Mouse (Mus musculus) cerebellum, postnatal 25 days (tissue): ENCODE data around the gene Prg3.
A peak's percentile ranks its signal among the peaks of the same experiment; 100 is the strongest.

ENCODE experiments used
- DNase-seq, 2 experiments: peaks; one replicate each; pipeline ENCODE4 v3.0.0; 2021; ENCODE audit warnings: mixed read lengths in 2 of 2

Gene Prg3

GRCm38 (mm10) chr2:84987930-84988329 is at the start of gene Prg3:
Prg3 (plus strand) TSS chr2:84988215.
- no peak for DNase-seq

DNA sequence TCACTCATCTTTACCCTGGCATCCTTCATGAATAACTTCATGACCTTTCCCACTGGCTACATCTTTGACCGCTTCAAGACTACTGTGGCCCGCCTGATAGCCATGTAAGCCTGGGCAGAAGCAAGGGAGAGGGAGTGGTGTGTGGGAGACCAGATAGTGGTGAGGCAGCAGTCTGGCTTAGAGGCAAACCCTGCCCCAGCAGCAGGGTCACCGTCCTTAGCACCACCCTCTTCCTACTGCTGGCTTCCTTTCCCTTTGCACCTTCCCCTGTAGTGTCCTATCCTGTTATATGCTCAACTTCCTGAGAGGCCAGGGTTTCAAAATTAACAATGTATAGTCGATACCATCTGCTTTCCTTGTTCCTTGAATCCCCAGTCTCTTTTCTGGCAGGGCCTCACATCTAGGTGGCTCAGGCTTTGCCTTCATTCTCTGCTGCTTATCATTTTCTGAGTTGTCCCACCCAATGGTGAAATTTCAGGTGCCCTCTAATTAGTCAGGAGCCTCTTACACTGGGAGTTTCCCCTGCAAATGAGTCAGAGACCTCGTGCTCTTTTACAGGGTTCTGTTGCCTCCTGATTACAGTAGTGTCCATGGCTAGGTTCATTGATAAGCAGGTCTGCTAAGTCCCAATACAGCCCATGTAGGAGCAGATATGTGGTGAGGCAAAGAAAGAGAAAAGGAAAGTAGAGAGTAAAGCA is 49.6 kb upstream of the Prg3 start:
- no peak for DNase-seq

DNA sequence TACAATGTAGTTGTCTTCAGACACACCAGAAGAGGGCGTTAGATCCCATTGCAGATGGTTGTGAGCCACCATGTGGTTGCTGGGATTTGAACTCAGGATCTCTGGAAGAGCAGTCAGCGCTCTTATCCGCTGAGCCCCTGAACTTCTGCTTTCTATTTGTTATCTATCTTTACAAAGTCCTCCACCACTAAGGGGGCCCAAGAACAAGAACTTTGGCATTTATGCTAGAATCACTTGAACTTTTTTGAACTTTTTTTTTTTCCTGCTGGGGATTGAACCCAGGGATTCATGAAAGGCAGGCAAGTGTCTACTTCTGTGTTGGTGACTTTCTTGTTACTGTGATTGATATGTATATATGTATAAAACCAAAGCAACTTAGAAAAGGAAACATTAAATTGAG is 48.7 kb upstream of the Prg3 start:
- no peak for DNase-seq

GRCm38 (mm10) chr2:84939711-84940110 is 48.3 kb upstream of the Prg3 start:
- DNase-seq = no peak

DNA sequence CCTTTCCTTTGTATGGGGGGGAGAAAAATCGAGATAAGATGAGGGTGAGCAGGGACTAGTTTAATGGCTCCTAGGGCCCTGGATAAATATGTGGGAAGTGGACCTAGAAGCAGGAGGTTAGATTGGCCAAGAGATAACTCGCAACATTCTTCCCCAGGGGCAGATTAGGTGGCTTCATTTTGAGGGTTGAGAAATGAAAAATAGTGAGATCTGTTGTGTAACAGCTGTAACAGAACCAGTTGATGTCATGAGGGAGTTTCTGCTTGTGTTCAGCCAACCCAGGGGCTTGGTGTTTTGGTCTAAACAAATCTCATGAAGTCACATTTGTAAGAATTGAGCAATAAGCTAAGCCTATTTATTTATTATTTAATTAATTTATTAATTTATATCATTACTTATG is 46.7 kb upstream of the Prg3 start:
- DNase-seq = no peak

- DNase-seq = no peak
Observed at GRCm38 (mm10) chr2:84941795-84942194, 46.2 kb upstream of the Prg3 start.

- no peak for DNase-seq
Observed at GRCm38 (mm10) chr2:84947154-84947771, 40.8 kb upstream of the Prg3 start.

DNA sequence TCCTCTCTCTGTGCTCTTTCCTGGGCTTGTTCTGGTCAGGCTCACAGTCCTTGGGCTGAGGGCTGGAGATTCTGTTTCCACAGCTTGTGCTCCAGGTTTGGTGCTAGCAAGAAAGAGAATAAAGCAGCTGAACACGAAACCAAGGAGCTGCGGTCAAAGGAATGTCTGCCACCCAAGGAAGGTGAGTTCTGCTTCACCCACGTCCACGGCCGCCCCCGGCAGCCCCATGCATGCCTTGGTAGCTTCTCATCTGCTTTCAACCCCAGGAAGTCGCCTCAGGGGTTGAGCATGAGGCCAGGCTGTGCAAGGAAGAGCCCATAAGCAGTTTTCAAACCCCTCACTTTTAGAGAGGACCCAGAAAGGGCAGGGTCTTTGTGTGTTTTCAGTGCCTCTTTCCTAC is 39.8 kb upstream of the Prg3 start:
- DNase-seq = no peak

GRCm38 (mm10) chr2:84948721-84949120 is 39.3 kb upstream of the Prg3 start:
- no peak for DNase-seq

- DNase-seq = no peak
Observed at GRCm38 (mm10) chr2:84951027-84951426, 37.0 kb upstream of the Prg3 start.

GRCm38 (mm10) chr2:84952251-84952650 is 35.8 kb upstream of the Prg3 start:
- no peak for DNase-seq

GRCm38 (mm10) chr2:84952693-84953092 is 35.3 kb upstream of the Prg3 start:
- DNase-seq = no peak

DNA sequence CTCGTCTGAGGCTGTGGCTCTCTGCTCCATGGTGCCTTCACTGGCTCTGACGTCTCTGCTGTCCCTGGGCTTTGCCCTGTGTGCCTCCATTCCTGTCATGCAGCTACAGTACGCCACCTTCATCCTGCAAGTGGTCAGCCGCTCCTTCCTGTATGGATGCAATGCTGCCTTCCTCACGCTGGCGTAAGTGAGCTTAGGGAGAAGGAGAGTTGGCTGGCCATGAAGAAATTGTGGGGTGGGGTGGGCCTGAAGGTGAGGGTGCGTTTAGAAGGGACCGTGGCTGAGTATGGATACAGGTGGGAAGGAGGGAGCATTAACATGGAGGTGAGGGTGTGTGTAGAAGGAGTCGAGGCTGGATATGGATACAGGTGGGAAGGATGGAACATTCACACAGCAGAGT is 32.6 kb upstream of the Prg3 start:
- no peak for DNase-seq

- peak; percentile 34 to 43 for DNase-seq
Observed at GRCm38 (mm10) chr2:84956274-84956673, 31.7 kb upstream of the Prg3 start.

DNA sequence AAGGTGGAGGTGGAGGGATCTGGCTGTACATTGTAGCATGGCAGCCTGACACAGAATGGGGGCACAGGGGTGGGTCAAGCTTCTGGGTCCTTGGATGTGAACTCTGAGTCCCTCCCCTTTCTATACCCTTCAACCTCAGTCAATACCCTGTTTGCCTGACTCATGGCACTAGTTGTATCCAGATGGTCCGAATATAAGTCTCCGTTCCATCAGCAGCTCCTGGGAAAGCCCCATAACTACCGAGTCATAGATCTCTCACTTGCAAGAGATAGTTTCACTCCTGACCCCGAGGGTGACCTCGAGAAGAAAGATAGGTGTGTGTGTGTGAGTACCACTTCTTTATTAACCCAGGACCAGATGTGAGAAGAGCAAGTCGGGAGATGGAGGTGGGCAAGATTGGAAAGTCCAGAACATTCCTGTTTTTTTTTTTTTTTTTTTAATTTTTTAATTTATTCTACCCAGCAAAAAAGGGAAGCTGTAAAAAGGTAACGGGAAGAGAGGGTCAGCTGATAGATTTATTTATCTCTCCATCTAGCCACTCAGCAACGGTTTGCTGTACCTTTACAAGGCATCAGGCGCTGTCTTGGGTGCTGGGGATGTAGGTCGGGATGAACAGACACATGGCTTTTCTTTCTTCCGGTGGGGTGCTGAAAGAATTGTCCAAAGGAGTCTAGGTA is 29.3 kb upstream of the Prg3 start:
- DNase-seq = no peak

DNA sequence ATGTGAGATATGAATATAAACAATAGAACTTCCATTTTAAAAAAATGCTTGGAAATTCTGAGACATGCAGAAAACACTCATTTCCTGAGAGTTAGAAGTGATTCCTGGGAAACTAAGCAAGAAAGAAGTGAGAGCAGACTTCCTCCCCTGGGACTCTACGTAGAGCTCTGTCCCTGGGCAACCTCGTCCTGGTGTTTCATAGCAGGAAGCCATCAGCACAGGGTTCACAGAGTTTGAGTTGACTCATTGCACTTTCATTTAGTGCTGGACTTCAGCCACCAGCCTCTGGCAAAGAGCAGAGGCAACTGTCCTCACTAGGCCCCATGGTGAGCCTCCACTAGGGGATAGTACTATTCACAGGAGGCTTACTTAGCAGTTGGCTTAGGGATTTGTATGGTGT is 26.7 kb upstream of the Prg3 start:
- no peak for DNase-seq

- no peak for DNase-seq
Observed at GRCm38 (mm10) chr2:84961901-84962300, 26.1 kb upstream of the Prg3 start.

GRCm38 (mm10) chr2:84962906-84963507 is 25.0 kb upstream of the Prg3 start:
- DNase-seq = no peak

DNA sequence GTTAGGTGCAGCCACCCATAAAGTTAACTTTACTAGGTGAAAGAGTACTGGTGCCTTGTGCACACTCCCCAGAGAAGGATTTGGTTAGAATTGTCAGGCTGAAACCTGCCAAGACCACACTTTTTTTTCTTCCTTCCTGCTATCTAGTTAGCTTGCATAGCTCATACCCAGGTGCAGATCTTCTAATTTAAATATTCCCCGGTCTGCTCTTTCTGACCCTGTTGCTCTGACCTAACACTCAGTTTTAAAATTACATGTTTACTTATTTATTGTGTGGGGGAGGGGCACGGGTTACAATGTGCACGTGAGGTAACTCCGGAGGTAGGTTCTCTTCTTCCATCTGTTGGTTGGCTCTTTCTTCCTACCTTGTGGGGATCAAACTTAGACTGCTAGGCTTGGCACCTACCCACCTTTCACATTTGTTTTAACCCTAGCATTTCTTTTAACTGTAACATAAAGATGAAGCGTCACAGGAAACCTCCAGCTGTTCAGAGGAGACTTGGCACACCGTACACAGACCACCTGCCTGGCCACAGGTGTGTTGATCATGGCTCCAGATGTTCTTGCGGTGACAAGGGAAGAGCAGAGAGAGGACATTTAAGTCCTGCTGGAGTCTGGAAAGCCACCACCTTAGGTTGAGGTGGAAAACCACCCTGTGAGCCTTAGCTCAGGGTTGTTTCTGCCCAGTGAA is 23.8 kb upstream of the Prg3 start:
- no peak for DNase-seq

DNA sequence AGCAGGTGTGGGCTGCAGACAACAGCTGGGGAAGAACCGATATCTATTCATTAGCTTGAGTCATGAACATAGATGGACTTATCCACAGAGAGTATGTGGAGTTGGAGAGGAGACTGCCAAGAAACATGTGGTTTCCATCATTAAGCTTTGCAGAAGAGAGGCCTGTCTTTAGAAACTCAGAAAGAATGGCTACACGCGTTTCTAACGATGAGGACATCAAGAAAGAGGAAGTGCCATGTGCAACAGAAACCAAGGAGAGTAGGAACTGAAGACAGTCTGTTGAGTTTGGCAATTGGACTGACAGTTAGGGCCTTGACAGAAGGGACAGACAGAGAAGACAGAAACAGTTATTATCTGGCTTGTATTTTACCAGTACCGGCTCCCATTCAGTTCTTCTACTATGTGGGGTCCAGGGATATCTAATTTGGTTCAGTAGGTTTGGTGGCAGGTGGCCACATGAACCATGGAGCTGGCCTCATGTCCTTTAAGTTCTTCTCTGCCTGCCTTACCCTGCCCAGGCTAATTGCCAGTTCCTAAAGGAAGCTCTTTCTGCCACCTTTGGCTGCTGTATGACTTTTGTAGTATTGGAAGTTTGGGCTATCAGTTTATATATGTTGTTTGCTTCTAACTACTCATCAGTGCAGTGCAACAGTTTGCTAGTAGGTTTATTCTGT is 20.6 kb upstream of the Prg3 start:
- no peak for DNase-seq

- DNase-seq = no peak
Observed at GRCm38 (mm10) chr2:84975580-84975979, 12.4 kb upstream of the Prg3 start.

DNA sequence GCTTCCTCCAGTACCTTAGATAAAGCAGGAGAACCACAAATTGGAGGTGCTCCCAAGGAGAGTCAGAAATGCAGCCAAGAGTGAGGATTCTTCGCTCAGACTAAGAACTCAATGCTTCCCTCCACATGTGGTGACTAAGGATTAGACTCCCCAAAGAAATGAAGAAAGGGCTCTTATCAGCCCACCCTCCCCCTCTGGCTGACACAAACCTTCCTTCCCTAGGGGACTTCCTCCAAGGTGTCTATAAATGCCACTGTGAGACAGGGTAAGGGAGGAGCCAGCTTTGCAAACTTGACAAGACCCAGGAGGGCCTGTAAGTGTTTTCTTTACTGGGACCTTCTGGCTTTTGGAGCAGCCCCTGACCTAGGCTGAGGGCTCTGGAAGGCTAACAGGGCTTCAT is 7.8 kb upstream of the Prg3 start, which contains the start of gene Prg2:
Prg2 (plus strand) TSS at position 274 of the 400 bp plus-strand sequence.
- DNase-seq = no peak

DNA sequence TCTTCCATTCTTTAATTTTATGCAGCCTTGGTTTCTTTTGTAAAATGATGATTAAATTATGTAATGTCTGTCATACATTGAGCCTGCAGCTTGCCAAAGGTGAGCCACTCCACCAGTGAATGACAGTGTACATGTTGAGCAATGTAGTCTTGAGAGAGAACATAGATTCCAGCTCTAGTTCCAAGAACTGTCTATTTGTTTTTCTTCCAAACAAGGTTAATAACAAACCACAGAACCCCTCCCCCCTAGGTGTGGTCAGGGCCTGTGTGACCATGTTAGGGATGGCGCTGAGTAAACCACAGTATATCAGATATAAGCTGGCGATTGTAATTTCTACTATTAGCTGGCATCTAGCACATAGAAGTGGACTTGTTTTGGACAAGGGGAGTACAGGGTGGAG is 8.4 kb downstream of the Prg3 start:
- DNase-seq = no peak
